Mouse (Mus musculus) small intestine, adult 2 months (tissue): ENCODE results near the gene Megf9. TPM values are rescaled to one million over a fixed set of nuclear protein-coding genes. Genes with fewer than 3 reads are reported as not detected.

Experiments used
- H3K27ac ChIP-seq: fragments of 200-500 bp; 2 replicates; pipeline ENCODE4 v1.5.1; 2012; ENCODE audit warnings: low read depth, low read length, control low read depth, inconsistent platforms; ENCODE audit not compliant: insufficient read depth
- H3K27me3 ChIP-seq: fragments of 200-500 bp; 2 replicates; pipeline ENCODE4 v1.6.1; 2012; ENCODE audit warnings: mild to moderate bottlenecking, moderate library complexity, low read length, inconsistent platforms; ENCODE audit not compliant: control insufficient read depth, insufficient read depth
- H3K36me3 ChIP-seq: fragments of 200-500 bp; 2 replicates; pipeline ENCODE4 v1.6.1; 2012; ENCODE audit warnings: mild to moderate bottlenecking, low read length, control low read depth, inconsistent platforms; ENCODE audit not compliant: control insufficient read depth, insufficient read depth
- H3K4me1 ChIP-seq: fragments of 200-500 bp; 2 replicates; pipeline ENCODE4 v1.6.1; 2012; ENCODE audit warnings: low read length, inconsistent platforms, mixed read lengths; ENCODE audit not compliant: control insufficient read depth, insufficient read depth, insufficient read length
- H3K4me3 ChIP-seq: fragments of 200-500 bp; 2 replicates; pipeline ENCODE4 v1.5.1; 2012; ENCODE audit warnings: low read depth, mild to moderate bottlenecking, control low read depth, inconsistent platforms, low read length, moderate library complexity
- CTCF ChIP-seq: fragments of 200-500 bp; IDR thresholded peaks from 2 replicates; pipeline ENCODE4 v1.5.1; 2012; ENCODE audit warnings: low read depth, mild to moderate bottlenecking, control low read depth, inconsistent platforms, low read length, moderate library complexity, mixed read lengths; ENCODE audit not compliant: insufficient replicate concordance, insufficient read length; ENCODE audit errors: extremely low read depth
- POLR2A ChIP-seq: fragments of 200-500 bp; IDR thresholded peaks from 2 replicates; pipeline ENCODE4 v1.6.1; 2012; ENCODE audit warnings: low read depth, mild to moderate bottlenecking, control low read depth, inconsistent platforms, low read length, moderate library complexity
- WGBS: fragments of 180-500 bp; shearing (Covaris S2); methylation state at CpG from one replicate; pipeline ENCODE4 v1.1.7; 2018; 5-methylcytosine and 5-hydroxymethylcytosine counted together
- polyA plus RNA-seq: library from polyadenylated mRNA; depleted of rRNA; stranded (reverse); fragments of >200 nt; gene quantifications from 2 replicates; pipeline ENCODE4 v1.2.3, GENCODE M21; 2012; rRNA removed

Megf9 gene
- polyA plus RNA-seq, 1 experiment = 7.5 TPM

DNA sequence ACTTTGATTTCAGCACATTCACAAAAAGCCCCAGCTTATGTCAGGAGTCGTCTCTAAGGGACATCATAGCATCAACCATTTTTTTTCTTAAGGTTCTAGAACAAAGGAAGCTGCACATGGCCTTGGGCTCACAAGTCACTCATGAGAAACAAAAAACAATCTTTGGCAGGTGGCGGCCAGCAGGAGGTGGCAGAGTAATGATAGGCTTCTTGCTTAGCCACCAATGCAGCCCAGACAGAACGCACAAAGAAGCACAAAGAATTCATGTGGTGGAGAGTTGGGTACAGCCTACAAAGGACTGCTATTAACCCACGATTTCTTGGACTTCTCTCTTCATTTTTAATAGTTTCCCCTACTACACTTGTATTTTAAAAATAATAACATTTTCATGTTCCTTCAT is 157.4 kb downstream of the Megf9 start:
- no peaks in the 10 kb centered on the region for H3K36me3 ChIP-seq
- WGBS = 89% methylated on average over 4 of the region's 4 CpGs
- H3K4me3 ChIP-seq = no peak overlapping the region
- TF ChIP-seq POLR2A (no peak), CTCF (no peak)
- H3K27me3 ChIP-seq = no peaks in the 10 kb centered on the region
- H3K4me1 ChIP-seq = no peaks in the 10 kb centered on the region
- no peak overlapping the region for H3K27ac ChIP-seq

Other genes starting within 250 kb of the Megf9 start
- 11.8 and 14.4 TPM in 2 replicates for gene Cdk5rap2, start 124.6 kb downstream of the Megf9 start, polyA plus RNA-seq